Mouse (Mus musculus): ENCODE results near the gene Foxk1. TPM values are rescaled to one million over a fixed set of nuclear protein-coding genes. Genes with fewer than 3 reads are reported as not detected.

Gene Foxk1
- total RNA-seq, 2 experiments from 2014 or later, result 16.2 TPM

DNA sequence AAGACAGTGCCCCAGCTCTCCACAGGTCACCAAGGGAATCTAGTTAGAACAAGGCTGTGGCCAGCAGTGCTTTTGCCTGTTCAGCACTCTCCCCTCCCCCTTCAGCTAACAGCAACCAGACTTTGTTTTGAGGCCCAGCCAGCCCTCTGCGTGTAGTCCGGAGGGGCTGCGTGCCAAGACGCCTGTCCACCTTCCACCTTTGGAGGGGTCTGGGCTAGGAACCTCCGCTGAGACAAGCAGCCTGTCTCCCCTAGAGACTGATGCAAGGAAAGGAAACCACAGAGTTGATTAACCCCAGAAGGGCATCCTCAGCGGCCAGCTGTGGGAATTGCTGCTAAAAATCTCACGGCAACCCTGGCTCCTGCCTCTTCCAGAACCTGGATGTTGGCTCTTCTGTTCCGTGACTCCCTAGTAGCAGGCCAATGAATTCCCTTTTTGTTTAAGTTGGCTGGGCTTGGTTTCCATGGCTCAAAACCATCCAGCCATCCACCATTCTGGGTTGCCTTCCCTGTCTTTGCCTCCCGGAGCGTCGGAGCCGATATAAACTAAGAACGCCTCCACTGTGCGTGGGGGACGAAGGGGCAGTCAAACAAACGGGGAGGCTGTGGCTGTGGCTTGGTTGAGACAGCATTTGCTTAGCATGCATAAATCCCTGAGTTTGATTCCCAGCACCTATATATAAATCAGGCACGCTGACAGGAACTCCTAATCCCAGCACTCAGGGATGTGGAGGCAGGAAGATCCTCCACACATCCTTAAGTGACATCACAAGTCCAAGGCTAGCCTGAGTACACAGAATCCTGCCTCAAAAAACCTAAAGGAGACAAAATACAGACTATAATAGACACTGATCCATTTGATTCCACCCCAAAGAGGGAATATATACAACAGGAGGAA, 14.3 kb upstream of the Foxk1 start:
- intact Hi-C loops (cut with DNase I), result no loop called here
- DNase-seq (ENCODE audit: low spot score), result no peak

DNA sequence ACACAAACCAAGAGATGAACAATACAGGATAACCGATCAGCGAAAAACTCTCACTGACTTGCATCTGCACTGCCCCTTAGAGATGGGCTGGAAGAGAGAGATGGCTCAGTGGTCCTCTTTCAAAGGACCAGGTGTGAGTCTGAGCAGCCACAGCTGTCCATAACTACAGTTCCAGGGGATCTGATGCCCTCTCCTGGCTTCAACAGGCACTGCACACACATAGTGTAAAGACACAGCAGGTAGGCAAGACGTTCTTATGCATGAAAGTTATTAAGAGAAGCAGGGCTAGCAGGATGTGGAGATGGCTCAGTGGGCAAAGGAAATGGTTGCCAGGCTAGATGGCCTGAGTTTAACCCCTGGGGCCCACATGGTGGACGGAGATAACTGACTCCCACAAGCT, 13.6 kb upstream of the Foxk1 start:
- intact Hi-C loops (cut with DNase I), result no loop called here

GRCm38 (mm10) chr5:142391691-142392090, 9.6 kb upstream of the Foxk1 start:
- DNase-seq (ENCODE audit: low spot score), result no peak
- intact Hi-C loops (cut with DNase I), result no loop called here

More for the DNA sequence above, 13.6 kb upstream of the Foxk1 start:
- DNase-seq (ENCODE audit: low spot score), result no peak

- intact Hi-C loops (cut with DNase I), result no loop called here
- DNase-seq (ENCODE audit: low spot score), result no peak
Measured at GRCm38 (mm10) chr5:142394602-142395252, 6.6 kb upstream of the Foxk1 start.

GRCm38 (mm10) chr5:142395909-142396308, 5.4 kb upstream of the Foxk1 start:
- intact Hi-C loops (cut with DNase I), result no loop called here
- no peak for DNase-seq (ENCODE audit: low spot score)

DNA sequence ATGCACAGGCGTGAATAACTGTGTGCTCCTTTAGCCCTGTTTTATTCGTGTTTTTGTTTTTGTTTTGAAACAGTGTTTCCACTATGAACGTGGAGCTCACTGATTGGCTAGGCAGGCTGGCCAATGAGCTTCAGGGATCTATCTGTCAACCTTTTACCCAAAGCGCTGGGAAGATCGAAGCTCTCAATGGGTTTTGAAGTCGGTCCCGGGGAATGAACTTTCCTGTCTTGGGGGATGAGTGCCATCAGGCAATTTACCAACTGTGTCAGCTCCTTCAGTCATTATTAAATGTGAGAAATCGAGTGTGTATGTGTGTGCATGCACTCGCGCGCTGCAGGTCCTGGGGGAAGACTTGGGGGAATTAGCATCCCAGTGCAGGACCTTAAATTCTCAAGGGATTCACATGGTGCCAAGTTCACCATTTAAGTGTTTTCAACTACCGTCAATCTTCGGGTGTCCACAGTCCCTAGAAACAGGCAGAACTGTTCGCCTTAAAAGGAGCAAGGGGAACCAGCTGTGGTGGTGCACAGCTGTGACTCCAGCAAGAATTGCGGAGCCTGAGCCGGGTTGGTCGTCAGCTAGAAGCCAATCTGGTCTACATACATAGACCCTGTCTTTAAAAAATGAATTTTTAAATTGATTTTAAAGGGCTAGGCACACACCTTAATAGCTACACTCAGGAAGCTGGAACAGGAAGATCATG, 965 bp upstream of the Foxk1 start:
- intact Hi-C loops (cut with DNase I), result no loop called here
- DNase-seq (ENCODE audit: low spot score), result no peak

- DNase-seq (ENCODE audit: low spot score), result no peak
- intact Hi-C loops (cut with DNase I), result loop anchor here (1.0 to 2.0 kb wide), 3 partner anchors 23 to 39 kb away; no protein-coding TSS in a partner anchor
Measured at GRCm38 (mm10) chr5:142401641-142402625, 636 bp downstream of the Foxk1 start.

- no peak for DNase-seq (ENCODE audit: low spot score)
- intact Hi-C loops (cut with DNase I), result loop anchor here (2.0 kb wide), 2 partner anchors 21 to 37 kb away; no protein-coding TSS in a partner anchor
Measured at GRCm38 (mm10) chr5:142403694-142404093, 2.4 kb downstream of the Foxk1 start.

GRCm38 (mm10) chr5:142404307-142404706, 3.0 kb downstream of the Foxk1 start:
- intact Hi-C loops (cut with DNase I), result no loop called here
- no peak for DNase-seq (ENCODE audit: low spot score)

DNA sequence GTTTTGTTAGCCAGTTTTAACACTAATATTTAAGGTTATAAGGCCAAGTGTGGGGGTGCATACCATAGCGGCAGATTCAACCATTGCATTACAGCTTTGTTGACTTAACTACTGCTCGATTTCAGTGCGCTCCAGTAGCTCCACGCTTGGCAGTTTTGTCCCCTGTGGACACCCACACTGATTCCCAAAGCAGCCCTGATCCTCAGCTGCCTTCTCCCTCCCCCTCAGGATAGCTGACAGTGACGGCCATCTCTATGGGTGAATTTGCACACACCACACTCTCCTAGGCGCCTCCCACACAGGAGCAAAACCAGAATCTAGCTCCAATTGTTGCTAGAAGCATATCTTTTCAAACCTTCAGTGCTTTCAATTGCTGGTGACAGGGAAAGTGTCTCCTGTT, 4.1 kb downstream of the Foxk1 start:
- intact Hi-C loops (cut with DNase I), result no loop called here
- DNase-seq (ENCODE audit: low spot score), result no peak

GRCm38 (mm10) chr5:142406401-142406800, 5.1 kb downstream of the Foxk1 start:
- DNase-seq (ENCODE audit: low spot score), result no peak
- intact Hi-C loops (cut with DNase I), result no loop called here

DNA sequence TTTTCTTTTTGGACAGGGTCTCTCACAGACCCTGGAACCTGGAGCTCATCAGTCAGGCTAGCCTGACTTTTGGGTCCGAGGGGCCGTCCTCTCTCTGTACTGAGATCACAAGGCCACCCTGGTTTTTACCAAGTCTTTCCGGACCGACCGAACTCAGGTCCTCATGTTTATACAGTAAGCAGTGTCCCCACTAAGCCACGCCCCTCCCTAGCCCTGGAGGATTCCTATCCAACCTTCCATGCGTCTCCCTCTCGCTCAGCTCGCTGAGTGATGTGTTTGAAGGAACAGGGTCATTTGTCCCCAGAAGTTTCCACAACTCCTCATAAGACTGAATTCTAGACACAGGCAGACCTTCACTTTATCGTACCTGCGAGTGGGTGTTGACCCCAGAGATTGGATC, 5.6 kb downstream of the Foxk1 start:
- no peak for DNase-seq (ENCODE audit: low spot score)
- intact Hi-C loops (cut with DNase I), result no loop called here

DNA sequence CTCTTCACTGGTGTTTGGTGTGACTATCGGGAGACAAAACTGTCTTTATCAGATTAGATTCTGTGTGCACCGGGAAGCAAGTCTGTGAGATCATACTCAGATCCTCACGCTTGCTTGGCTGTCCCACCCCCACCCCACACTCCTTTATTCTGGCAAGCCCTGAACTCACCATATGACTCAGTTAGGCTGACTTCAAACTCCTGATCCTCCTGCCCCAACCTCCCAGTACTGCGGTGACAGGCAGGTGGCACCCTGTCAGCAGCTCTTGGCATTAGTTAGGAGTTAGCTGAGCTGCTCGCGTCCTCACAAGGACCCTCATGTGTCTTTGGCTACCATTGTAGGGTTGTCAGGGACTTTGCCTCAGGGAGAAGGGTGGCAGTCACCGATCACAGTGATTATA, 6.1 kb downstream of the Foxk1 start:
- intact Hi-C loops (cut with DNase I), result no loop called here
- DNase-seq (ENCODE audit: low spot score), result no peak

DNA sequence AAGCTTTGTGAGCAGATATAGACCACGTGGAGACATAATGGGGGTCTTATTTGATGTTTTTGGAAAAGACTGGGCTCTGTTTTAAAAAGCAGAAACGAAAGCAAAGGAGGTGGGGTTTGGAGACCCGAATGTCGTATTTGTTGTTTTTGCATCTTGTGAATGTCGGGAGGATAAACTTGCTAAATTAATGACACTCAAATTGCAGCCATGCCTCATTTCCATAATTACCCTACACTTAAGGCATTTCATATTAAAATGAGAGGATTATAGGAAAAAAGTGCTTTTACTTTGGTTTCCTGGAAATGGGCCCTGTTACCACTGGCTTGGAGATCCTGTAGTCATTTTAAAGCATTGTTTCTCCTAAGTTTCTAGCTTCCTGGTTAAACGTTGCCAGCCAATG, 7.9 kb downstream of the Foxk1 start:
- intact Hi-C loops (cut with DNase I), result no loop called here
- DNase-seq (ENCODE audit: low spot score), result no peak

GRCm38 (mm10) chr5:142410348-142410747, 9.1 kb downstream of the Foxk1 start:
- DNase-seq (ENCODE audit: low spot score), result no peak
- intact Hi-C loops (cut with DNase I), result no loop called here

- intact Hi-C loops (cut with DNase I), result no loop called here
- DNase-seq (ENCODE audit: low spot score), result no peak
Measured at GRCm38 (mm10) chr5:142412678-142413385, 11.5 kb downstream of the Foxk1 start.

- intact Hi-C loops (cut with DNase I), result no loop called here
- DNase-seq (ENCODE audit: low spot score), result no peak
Measured at GRCm38 (mm10) chr5:142413723-142414445, 12.6 kb downstream of the Foxk1 start.

GRCm38 (mm10) chr5:142415401-142415800, 14.1 kb downstream of the Foxk1 start:
- no peak for DNase-seq (ENCODE audit: low spot score)

More at GRCm38 (mm10) chr5:142415401-142415800, 14.1 kb downstream of the Foxk1 start:
- intact Hi-C loops (cut with DNase I), result no loop called here

Measured in heart, postnatal 25 days (tissue).